Mouse (Mus musculus): Measurements from ENCODE around the gene Gfod1. TPM values are rescaled to one million over a fixed set of nuclear protein-coding genes. Genes with fewer than 3 reads are reported as not detected.

Gene Gfod1
- polyA plus RNA-seq, 1 experiment from 2014 or later, result 0.41 TPM

DNA sequence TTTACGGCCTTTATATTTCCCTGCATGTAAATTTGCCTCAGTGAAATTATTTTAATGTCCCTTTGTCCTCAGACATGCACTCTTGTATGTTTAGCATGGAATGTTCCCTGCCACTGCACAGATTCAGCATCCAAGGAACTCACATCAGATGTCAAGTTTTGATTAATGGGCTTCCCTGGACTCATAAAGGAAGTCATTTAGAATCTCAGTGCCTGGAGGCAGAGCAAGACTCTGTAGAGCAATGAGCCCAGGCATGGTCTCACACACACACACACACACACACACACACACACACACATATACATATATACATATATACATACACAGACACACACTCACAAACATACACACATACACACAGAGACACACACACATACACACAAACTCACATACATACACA, 81.9 kb downstream of the Gfod1 start:
- H3K36me3 ChIP-seq (ENCODE audit: control insufficient read depth, insufficient read depth, low read length), result no peaks in the 10 kb centered on the region
- H3K9me3 ChIP-seq (replicated peaks; ENCODE audit: control insufficient read depth, low read length), result no peaks in the 10 kb centered on the region; the same call in 1 of the 2 replicates
- H3K27me3 ChIP-seq (ENCODE audit: control insufficient read depth, insufficient read depth, low read length), result no peaks in the 10 kb centered on the region
- no peak overlapping the region for H3K4me2 ChIP-seq (ENCODE audit: low read depth, low read length)
- no peak overlapping the region for H3K4me3 ChIP-seq (replicated peaks; ENCODE audit: low read length)
- 77% methylated on average over 1 of the region's 1 CpGs for WGBS
- 0 out of 2 replicates have a peak, but pooled peaks cover 4% of the 10 kb centered on the region for H3K4me1 ChIP-seq (ENCODE audit: control insufficient read depth, insufficient read depth, low read length)
- no peak for ATAC-seq (ENCODE audit: insufficient read depth, low FRiP score)
- H3K9ac ChIP-seq (ENCODE audit: low read length), result no peak overlapping the region
- no peak overlapping the region for H3K27ac ChIP-seq (ENCODE audit: low read length)

DNA sequence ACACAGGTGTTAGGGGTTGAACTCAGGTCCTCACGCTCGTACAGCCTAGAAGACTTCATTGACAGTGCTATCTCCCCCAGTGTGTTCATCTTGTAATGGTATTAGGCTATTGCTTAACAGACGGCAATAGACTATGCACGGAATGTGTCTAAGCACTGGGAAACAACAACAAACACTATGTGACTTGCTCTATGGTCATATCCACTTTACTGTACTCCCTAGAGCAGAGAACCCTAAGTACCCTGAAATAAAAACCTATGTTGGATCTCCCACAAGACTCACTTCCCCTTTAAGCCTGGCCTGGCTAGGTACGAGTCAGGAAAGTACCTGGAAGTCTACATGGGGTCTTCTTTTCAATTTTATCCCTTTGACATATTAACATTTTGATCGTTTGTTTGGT, 82.7 kb downstream of the Gfod1 start:
- Histone ChIP-seq H3K4me3 (replicated peaks; ENCODE audit: low read length) (no peak overlapping the region), H3K9ac (ENCODE audit: low read length) (no peak overlapping the region), H3K27me3 (ENCODE audit: control insufficient read depth, insufficient read depth, low read length) (no peaks in the 10 kb centered on the region), H3K4me2 (ENCODE audit: low read depth, low read length) (no peak overlapping the region), H3K4me1 (ENCODE audit: control insufficient read depth, insufficient read depth, low read length) (0 out of 2 replicates have a peak, but pooled peaks cover 4% of the 10 kb centered on the region), H3K9me3 (replicated peaks; ENCODE audit: control insufficient read depth, low read length) (no peaks in the 10 kb centered on the region; the same call in 1 of the 2 replicates), H3K27ac (ENCODE audit: low read length) (no peak overlapping the region), H3K36me3 (ENCODE audit: control insufficient read depth, insufficient read depth, low read length) (no peaks in the 10 kb centered on the region)
- 85% methylated on average over 6 of the region's 6 CpGs for WGBS
- ATAC-seq (ENCODE audit: insufficient read depth, low FRiP score), result no peak

DNA sequence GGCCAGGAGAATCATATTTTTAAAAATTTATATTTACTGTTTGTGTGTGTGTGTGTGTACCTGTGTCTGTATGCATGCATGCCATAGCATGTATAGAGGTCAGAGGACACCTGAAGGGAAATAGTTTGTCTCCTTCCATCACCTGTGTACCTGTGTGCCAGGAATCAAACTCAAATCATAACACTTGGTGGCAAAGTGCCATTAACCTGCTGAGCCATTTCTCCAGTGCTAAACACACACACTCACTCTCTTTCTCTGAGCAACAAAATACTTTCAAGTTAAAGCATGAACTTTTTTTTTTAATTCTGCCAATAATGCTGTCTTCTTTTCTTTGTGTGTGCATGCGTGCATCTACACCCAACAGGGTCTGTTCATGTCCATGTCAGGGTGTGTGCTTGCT, 83.3 kb downstream of the Gfod1 start:
- Histone ChIP-seq H3K9ac (ENCODE audit: low read length) (no peak overlapping the region), H3K4me2 (ENCODE audit: low read depth, low read length) (no peak overlapping the region), H3K36me3 (ENCODE audit: control insufficient read depth, insufficient read depth, low read length) (no peaks in the 10 kb centered on the region), H3K4me1 (ENCODE audit: control insufficient read depth, insufficient read depth, low read length) (0 out of 2 replicates have a peak, but pooled peaks cover 4% of the 10 kb centered on the region), H3K27ac (ENCODE audit: low read length) (no peak overlapping the region), H3K27me3 (ENCODE audit: control insufficient read depth, insufficient read depth, low read length) (no peaks in the 10 kb centered on the region), H3K9me3 (replicated peaks; ENCODE audit: control insufficient read depth, low read length) (no peaks in the 10 kb centered on the region; the same call in 1 of the 2 replicates), H3K4me3 (replicated peaks; ENCODE audit: low read length) (no peak overlapping the region)
- ATAC-seq (ENCODE audit: insufficient read depth, low FRiP score), result no peak
- WGBS, result 85% methylated on average over 1 of the region's 1 CpGs

DNA sequence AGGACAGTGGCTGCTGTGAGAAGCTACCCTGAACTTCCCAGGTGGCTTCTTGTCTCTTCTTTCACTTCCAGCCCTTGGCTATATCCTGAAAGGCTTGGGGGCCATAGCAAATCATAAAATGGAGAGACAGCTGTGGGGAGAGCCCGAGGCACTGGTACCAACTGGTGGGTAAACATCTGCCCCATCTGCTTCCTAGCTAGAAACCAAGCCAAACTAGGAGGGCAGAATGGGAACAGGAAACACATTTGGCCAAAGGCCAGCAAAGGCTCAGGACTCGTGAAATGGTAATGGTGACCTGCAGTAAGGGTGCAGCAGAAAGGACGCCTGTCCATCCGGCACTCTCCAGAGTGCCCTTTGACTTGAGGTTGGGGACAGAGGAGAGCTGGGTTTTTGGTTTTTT, 85.2 kb downstream of the Gfod1 start:
- Histone ChIP-seq H3K4me1 (ENCODE audit: control insufficient read depth, insufficient read depth, low read length) (0 out of 2 replicates have a peak, but pooled peaks cover 4% of the 10 kb centered on the region), H3K9ac (ENCODE audit: low read length) (no peak overlapping the region), H3K9me3 (replicated peaks; ENCODE audit: control insufficient read depth, low read length) (no peaks in the 10 kb centered on the region), H3K4me3 (replicated peaks; ENCODE audit: low read length) (no peak overlapping the region), H3K36me3 (ENCODE audit: control insufficient read depth, insufficient read depth, low read length) (no peaks in the 10 kb centered on the region), H3K27me3 (ENCODE audit: control insufficient read depth, insufficient read depth, low read length) (no peaks in the 10 kb centered on the region), H3K27ac (ENCODE audit: low read length) (no peak overlapping the region), H3K4me2 (ENCODE audit: low read depth, low read length) (no peak overlapping the region)
- ATAC-seq (ENCODE audit: insufficient read depth, low FRiP score), result no peak
- 61% methylated on average over 4 of the region's 4 CpGs for WGBS

DNA sequence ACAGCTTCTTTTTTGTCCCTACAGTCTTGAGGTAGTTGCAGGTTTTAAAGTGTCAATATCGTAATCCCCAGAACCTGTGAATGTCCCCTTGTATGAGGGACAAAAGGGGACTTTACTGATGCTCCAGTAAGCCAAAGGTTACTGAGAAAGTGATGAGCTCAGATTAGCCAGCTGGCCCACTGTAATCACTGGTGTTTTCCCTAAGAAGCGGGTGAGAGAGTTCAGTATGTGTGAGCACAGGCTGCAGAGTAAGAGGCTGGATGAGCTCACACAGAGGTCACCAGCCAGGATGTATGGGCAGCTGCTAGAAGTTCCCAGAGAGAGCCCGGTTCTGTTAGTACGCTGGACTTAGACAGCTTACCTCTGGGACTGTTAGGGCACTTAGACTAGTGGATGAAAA, 85.7 kb downstream of the Gfod1 start:
- no peak overlapping the region for H3K27ac ChIP-seq (ENCODE audit: low read length)
- H3K9me3 ChIP-seq (replicated peaks; ENCODE audit: control insufficient read depth, low read length), result no peaks in the 10 kb centered on the region
- H3K27me3 ChIP-seq (ENCODE audit: control insufficient read depth, insufficient read depth, low read length), result no peaks in the 10 kb centered on the region

DNA sequence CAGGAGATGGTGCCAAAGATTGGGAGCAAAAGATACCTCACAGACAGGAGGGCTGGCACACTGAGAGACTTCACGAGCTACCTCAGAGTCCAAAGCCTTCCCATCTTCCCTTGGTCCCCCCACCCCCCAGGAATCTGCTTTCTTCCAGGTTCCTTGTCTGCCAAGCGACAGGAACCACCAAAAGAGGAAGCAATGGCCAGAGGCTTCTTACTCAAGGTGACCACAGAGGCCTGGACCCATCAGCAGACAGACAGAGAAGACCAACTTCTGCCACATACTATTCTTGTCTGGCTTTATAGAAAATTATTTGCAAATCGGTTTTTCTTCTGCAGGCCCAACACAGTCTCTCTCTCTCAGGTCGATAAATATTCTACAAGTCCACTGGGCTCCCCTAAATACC, 86.3 kb downstream of the Gfod1 start:
- no peak overlapping the region for H3K9ac ChIP-seq (ENCODE audit: low read length)
- H3K27me3 ChIP-seq (ENCODE audit: control insufficient read depth, insufficient read depth, low read length), result no peaks in the 10 kb centered on the region
- 73% methylated on average over 4 of the region's 4 CpGs for WGBS
- no peaks in the 10 kb centered on the region for H3K9me3 ChIP-seq (replicated peaks; ENCODE audit: control insufficient read depth, low read length)
- no peak overlapping the region for H3K4me2 ChIP-seq (ENCODE audit: low read depth, low read length)
- H3K4me1 ChIP-seq (ENCODE audit: control insufficient read depth, insufficient read depth, low read length), result 0 out of 2 replicates have a peak, but pooled peaks cover 5% of the 10 kb centered on the region
- no peak overlapping the region for H3K27ac ChIP-seq (ENCODE audit: low read length)
- H3K36me3 ChIP-seq (ENCODE audit: control insufficient read depth, insufficient read depth, low read length), result no peaks in the 10 kb centered on the region
- no peak for ATAC-seq (ENCODE audit: insufficient read depth, low FRiP score)
- no peak overlapping the region for H3K4me3 ChIP-seq (replicated peaks; ENCODE audit: low read length)

More for the DNA sequence above, 85.7 kb downstream of the Gfod1 start:
- H3K4me3 ChIP-seq (replicated peaks; ENCODE audit: low read length), result no peak overlapping the region
- H3K9ac ChIP-seq (ENCODE audit: low read length), result no peak overlapping the region
- 50% methylated on average over 4 of the region's 4 CpGs for WGBS
- 0 out of 2 replicates have a peak, but pooled peaks cover 4% of the 10 kb centered on the region for H3K4me1 ChIP-seq (ENCODE audit: control insufficient read depth, insufficient read depth, low read length)
- no peak overlapping the region for H3K4me2 ChIP-seq (ENCODE audit: low read depth, low read length)
- no peaks in the 10 kb centered on the region for H3K36me3 ChIP-seq (ENCODE audit: control insufficient read depth, insufficient read depth, low read length)
- ATAC-seq (ENCODE audit: insufficient read depth, low FRiP score), result no peak

DNA sequence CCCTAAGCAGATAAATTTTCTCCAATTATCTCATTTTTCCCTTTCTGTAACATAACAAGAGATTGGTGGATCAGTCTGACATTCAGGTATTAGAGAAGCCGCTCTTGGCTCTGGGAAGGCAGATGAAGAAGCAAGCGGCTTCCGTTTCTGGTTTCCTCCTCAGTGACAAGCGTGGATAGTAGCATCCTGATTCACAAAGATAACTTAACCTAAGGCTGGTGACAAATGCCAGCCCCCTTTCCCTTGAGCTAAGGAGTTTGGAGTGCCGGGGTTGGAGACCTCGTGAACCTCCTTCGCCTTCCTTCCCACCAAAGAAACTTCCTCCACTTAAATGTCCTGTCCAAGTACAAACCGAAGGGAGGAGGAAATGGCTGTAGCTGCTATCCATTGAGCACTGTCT, 86.9 kb downstream of the Gfod1 start:
- H3K4me2 ChIP-seq (ENCODE audit: low read depth, low read length), result no peak overlapping the region
- H3K27me3 ChIP-seq (ENCODE audit: control insufficient read depth, insufficient read depth, low read length), result no peaks in the 10 kb centered on the region
- H3K9me3 ChIP-seq (replicated peaks; ENCODE audit: control insufficient read depth, low read length), result no peaks in the 10 kb centered on the region
- no peaks in the 10 kb centered on the region for H3K36me3 ChIP-seq (ENCODE audit: control insufficient read depth, insufficient read depth, low read length)
- no peak overlapping the region for H3K9ac ChIP-seq (ENCODE audit: low read length)
- H3K27ac ChIP-seq (ENCODE audit: low read length), result no peak overlapping the region
- H3K4me3 ChIP-seq (replicated peaks; ENCODE audit: low read length), result no peak overlapping the region
- no peak for ATAC-seq (ENCODE audit: insufficient read depth, low FRiP score)
- peaks cover 8% of the 10 kb centered on the region for H3K4me1 ChIP-seq (ENCODE audit: control insufficient read depth, insufficient read depth, low read length)
- 74% methylated on average over 8 of the region's 8 CpGs for WGBS

DNA sequence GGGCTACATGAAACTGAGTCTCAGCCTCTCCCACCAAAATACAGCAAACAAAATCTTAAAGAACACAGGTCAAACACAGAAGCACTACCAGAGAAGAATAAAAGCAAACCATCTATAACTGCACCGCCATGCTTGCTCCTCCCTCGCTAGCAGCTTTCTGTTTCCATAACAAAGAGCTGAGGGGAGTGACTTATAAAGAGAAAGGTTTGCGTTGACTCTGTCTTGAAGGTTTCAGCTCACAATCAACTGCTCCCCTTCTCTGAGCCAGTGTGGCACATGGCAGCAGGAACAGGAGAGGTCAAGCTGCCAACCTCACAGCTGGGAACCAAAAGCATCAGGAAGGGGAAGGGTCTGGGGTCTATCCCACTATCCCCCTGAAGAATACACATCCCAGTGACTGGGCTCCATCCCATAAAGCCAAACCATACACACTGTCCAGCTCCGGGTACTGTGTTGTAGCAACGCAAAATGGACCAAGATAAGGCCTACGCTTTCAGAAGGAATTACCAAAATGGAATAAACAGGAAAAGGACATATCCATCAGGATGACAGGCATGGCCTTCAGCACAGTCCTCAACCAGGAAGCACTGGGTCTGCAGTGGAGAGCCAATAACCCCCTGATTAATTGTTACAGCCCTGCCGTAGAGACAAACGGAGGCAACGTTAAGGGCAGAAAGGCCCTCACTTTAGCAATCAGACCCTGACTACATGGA, 87.8 kb downstream of the Gfod1 start:
- no peak for ATAC-seq (ENCODE audit: insufficient read depth, low FRiP score)
- H3K36me3 ChIP-seq (ENCODE audit: control insufficient read depth, insufficient read depth, low read length), result no peaks in the 10 kb centered on the region
- H3K9me3 ChIP-seq (replicated peaks; ENCODE audit: control insufficient read depth, low read length), result no peaks in the 10 kb centered on the region
- H3K27me3 ChIP-seq (ENCODE audit: control insufficient read depth, insufficient read depth, low read length), result no peaks in the 10 kb centered on the region
- no peak overlapping the region for H3K27ac ChIP-seq (ENCODE audit: low read length)
- peaks cover 8% of the 10 kb centered on the region for H3K4me1 ChIP-seq (ENCODE audit: control insufficient read depth, insufficient read depth, low read length)
- no peak overlapping the region for H3K4me2 ChIP-seq (ENCODE audit: low read depth, low read length)
- H3K9ac ChIP-seq (ENCODE audit: low read length), result no peak overlapping the region
- no peak overlapping the region for H3K4me3 ChIP-seq (replicated peaks; ENCODE audit: low read length)
- 45% methylated on average over 9 of the region's 9 CpGs for WGBS

DNA sequence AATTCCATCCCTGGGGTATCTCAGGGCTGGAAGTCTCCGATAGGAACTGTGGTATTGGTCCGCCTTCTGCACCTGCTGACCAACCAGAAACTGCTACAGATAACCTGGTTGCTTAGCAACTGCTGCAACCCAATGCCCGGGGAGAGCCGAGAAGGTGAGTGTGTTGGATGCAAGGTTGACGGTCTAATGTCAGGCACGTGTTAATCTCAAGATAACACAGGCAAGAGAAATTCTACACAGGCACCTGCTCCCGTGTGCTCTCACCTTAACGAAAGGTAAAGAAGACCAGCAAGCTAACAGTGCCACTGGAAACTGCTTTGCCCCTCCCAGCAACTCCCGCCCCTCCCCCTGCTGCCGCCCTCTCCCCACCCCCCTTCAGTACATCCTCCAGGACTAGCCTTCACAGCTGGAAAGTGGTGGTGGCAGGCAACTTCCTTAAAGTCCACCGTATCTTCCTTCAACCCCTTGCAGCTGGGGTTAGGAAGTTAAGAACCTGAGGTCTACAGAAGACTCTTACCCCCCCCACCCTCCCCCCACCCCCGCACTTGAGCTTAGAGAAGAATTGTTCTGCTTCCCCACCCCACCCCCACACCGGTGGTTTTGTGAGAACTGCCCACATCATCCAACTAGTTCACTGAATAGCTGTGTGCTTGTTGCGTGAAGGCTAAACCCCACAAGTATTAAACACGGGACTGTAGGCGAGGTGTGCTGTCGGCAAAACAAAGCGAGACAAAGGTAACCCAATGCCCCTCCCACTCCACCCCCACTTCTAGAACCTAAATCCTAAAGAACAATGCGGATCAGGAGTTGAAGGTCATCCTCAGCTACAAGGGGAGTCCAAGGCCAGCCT, 88.6 kb downstream of the Gfod1 start:
- no peak; the same call in 1 of the 2 replicates for ATAC-seq (ENCODE audit: insufficient read depth, low FRiP score)
- Histone ChIP-seq H3K9me3 (replicated peaks; ENCODE audit: control insufficient read depth, low read length) (no peaks in the 10 kb centered on the region), H3K27me3 (ENCODE audit: control insufficient read depth, insufficient read depth, low read length) (no peaks in the 10 kb centered on the region), H3K9ac (ENCODE audit: low read length) (no peak overlapping the region), H3K4me3 (replicated peaks; ENCODE audit: low read length) (no peak overlapping the region), H3K4me1 (ENCODE audit: control insufficient read depth, insufficient read depth, low read length) (peaks cover 8% of the 10 kb centered on the region), H3K27ac (ENCODE audit: low read length) (no peak overlapping the region), H3K4me2 (ENCODE audit: low read depth, low read length) (no peak overlapping the region), H3K36me3 (ENCODE audit: control insufficient read depth, insufficient read depth, low read length) (no peaks in the 10 kb centered on the region)
- 18% methylated on average over 19 of the region's 19 CpGs for WGBS

Measured in stomach, embryonic 16.5 days (tissue).